Mouse (Mus musculus): ENCODE data around the gene Taf1d.
"Not testable (repeated sequence)": the region's sequence is repeated elsewhere in the genome, so short reads cannot be mapped to it uniquely, and the experiment has no call there.

GRCm38 (mm10) chr9:15316296-15316695 is 10.3 kb downstream of the Taf1d start:
- not testable (repeated sequence) for TF ChIP-seq CTCF (IDR thresholded peaks at IDR 0.05; ENCODE audit: control insufficient read depth, insufficient read depth, insufficient replicate concordance, low read depth, low read length); POLR2A (IDR thresholded peaks at IDR 0.05; ENCODE audit: control insufficient read depth, low read depth, low read length)

Data from testis, adult 2 months (tissue).